Mouse (Mus musculus) right cerebral cortex, postnatal 25 days (tissue): ENCODE measurements around the gene Papln.

Experiments used
- DNase-seq: peaks from one replicate; pipeline ENCODE4 v3.0.0; 2022

Papln gene

GRCm38 (mm10) chr12:83768235-83768899 lies 4.9 kb downstream of the Papln start:
- DNase-seq, result no peak

GRCm38 (mm10) chr12:83770418-83771256 lies 7.2 kb downstream of the Papln start:
- no peak for DNase-seq

- DNase-seq, result no peak
Observed at GRCm38 (mm10) chr12:83775621-83776020, 12.2 kb downstream of the Papln start.

GRCm38 (mm10) chr12:83776766-83777165 lies 13.3 kb downstream of the Papln start:
- no peak for DNase-seq

GRCm38 (mm10) chr12:83780181-83780580 lies 16.7 kb downstream of the Papln start:
- no peak for DNase-seq

DNA sequence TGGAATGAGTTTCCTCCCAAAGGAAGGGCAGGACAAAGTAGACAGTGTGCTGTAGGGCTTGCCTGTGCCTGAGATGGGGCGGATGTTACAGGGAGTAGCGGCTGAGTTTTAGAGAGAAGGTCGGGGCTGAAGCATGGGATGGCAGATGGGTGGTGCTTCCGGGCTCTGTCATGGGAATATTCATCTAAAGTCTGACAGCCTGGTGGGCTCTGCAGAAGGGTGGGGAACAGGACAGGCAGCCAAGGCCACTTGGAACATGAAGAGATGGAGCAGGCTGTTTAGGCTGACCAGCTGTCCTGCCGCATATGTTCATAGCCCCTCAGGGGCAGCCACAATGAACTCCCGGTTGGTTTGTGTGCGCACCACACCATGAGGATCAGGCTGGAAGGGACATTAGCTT lies 17.8 kb downstream of the Papln start:
- DNase-seq, result no peak

DNA sequence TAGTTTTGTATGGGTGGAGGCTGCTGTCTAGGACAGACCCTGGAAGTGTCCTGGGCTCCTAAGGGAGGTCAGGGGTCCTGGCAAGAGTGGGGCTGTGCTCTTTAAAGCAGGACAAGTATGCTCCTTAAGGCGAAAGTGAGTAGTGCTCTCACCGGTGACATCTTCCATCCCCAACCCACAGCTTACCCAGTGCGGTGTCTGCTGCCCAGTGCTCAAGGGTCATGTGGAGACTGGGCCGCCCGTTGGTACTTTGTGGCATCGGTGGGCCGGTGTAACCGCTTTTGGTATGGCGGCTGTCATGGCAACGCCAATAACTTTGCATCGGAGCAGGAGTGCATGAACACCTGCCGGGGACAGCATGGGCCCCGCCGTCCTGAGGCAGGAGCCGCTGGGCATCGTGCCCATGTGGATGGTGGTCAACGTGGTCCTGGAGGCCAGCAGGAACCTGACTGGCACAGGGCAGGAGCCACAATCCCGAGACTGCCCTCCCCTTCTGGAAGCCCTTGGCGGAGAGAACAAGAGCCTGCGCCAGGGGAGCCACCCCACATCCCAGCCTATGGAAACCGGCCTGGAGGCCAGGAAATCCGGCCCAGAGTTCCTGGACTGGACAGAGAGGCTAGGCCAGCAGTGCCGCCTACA lies 18.3 kb downstream of the Papln start:
- DNase-seq, result no peak

DNA sequence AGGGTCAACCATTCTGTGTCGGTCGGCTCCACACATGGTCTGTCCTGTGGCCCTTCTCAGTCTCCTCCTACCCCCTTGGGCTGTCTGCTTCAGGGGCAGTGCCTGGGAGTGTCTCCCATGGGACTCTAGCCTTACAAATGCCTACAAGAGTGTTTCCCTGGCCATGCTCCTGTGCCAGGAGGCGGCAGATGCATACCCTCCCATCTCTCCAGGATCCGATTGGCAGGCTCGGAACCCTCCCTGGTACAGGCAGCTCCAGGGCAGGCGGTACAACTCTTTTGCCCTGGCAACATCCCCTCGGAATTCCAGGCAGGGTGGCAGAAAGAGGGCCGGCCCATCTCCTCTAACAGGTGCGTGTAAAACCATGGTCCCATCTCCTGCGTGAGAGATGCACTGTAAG lies 19.2 kb downstream of the Papln start:
- no peak for DNase-seq

GRCm38 (mm10) chr12:83785305-83785704 lies 21.9 kb downstream of the Papln start:
- DNase-seq, result no peak

DNA sequence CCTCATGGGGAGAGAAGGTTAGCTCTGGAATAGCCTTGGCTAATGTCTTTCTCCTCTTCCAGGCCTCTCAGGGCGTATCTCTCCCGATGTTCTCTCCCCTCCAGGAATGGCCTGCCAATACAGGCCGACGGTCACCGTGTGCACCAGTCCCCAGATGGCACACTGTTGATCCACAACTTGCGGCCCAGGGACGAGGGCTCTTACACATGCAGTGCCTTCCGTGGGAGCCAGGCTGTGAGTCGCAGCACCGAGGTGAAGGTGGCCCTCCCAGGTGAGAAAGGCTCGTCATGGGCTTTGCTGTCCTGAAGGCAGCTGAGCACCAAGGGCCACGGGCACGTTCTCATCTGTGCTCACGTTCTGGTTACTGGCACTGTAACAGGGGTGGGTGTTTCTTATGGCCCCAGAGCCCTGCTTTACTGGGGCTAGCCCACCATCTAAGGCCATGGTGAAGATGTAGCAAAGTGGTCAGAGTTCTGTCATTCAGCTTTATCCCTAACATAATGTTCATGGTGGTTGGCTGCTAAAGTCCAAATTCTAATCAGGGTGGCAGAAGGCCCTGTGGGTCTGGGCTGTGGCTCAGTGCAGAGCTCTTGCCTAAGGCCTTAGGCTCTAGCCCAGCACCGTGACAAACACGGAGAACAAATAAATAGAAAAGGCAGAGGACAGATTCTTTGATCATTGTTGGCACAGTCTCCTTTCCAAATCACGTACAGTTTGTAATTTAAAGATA lies 25.8 kb downstream of the Papln start:
- DNase-seq, result no peak

DNA sequence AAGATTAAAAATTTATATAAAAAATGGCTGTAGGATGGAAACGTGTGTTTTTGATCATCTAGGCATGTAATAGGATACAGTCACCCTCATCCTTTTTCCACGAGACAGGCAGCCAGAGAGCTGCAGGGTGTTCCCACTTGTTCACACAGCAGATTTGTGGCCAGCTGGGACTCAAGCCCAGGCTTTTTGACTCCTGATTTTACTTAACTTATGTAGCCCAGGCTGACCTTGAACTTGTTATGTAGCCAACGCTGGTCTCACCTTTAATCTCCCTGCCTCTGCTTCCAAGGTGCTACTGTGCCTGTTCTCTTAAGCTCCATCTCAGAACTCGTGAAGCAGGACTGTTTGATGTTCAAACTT lies 26.3 kb downstream of the Papln start:
- DNase-seq, result no peak

DNA sequence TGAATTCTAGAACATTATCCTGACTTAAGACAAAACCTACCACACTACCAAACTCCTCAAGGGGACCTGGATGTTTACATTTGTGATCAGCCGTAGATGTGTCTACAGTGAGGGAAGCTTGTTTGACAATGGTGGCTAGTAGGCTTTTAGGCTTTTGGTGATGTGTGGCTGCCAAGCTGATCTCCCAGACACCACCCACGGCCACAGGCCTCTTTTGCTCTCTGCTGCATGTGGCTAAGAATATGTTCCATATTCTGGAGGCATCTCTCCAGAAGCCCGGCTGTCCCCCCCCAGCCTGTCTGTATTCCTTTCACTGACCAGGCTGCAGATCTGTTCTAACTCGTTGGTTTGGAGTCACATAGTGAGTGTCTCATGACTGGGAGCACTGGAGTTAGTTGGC lies 27.3 kb downstream of the Papln start:
- no peak for DNase-seq

DNA sequence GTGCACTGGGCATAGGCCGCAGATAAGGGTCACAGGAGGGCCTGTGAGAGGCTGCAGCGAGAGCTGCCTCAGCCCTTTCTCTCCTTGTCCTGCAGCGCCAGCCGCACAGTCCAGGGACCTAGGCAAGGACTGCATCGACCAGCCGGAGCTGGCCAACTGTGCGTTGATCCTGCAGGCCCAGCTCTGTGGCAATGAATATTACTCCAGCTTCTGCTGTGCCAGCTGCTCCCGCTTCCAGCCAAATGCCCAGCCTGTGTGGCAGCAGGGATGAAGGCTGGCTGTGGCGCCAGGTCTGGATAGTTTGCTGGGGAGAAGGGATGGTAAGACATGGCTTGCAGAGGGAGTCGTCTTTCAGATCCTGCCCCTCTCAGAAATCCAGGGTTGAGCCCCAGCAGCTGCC lies 28.3 kb downstream of the Papln start:
- DNase-seq, result no peak

DNA sequence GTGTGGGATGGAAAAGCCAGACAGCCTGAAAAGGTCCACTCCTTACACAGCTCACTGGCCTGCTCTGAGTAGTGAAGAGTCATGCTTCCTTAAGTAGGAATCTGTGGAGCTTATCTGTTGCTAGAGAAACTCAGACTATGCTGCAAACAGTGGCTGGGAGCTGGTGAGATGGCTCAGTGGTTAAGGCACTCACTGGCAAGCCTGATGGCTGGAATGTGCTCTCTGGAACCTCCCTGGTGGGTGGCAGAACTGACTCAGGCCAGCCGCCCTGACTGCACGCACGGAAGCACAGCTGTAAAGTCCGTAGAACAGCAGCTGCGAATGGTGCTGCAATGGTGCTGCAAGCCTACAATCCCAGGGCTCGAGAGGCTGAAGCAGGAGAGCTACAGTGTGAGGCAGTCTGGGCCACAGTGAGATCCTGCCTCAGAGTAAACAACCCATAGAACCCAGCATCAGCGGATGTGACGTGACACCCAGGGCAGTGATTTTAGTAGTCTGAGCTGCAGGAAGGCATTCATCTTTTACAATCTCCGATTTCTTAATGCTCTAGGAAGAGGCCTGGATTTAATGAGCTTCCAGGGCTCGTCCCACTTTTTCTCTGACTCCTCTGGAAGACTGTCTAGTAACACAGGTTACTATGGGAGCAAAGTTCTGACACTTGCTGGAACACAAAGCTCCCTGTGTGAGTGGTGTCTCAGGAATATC lies 29.4 kb downstream of the Papln start:
- DNase-seq, result no peak

DNA sequence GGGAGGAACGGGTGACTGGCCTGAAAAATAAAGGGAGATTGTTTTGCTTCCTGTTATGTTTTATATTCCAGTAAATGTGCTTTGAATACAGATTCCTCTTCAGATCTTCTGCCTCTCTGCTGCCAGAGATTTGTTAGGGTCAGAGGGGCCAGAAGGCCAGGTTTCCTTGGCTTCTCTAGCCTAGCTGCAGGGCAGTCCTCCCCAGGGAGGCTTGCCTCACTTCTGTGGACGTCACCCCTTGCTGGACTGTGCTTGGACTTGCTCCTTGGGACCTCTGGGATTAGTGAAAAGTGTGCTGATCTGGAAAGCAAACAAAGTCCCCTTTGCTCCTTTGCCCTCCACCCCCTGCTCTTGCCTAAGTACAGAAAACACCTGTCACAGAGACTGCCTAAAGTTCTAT lies 31.6 kb downstream of the Papln start:
- DNase-seq, result no peak

GRCm38 (mm10) chr12:83795586-83795985 lies 32.2 kb downstream of the Papln start:
- DNase-seq, result no peak

DNA sequence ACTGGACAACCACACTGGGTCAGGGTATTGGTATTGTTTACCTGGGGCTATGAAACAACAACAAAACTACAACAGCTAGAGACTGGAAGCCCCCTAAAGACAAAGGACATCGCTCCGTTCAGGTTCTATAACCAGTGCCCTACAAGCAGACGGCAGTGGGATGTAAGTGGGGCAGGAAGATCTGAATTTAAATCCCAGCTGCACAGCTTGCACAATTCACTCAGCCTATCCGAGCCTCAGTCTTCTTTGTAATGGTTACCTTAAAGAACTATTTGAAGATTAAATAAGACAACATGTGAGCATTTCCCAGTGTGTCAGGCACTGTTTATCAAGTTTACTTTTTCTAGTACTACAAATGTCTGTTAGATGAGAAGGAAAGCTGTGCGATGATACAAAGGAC lies 34.9 kb downstream of the Papln start:
- DNase-seq, result no peak

- DNase-seq, result peak; percentile 35
Observed at GRCm38 (mm10) chr12:83800943-83801342, 37.5 kb downstream of the Papln start.

DNA sequence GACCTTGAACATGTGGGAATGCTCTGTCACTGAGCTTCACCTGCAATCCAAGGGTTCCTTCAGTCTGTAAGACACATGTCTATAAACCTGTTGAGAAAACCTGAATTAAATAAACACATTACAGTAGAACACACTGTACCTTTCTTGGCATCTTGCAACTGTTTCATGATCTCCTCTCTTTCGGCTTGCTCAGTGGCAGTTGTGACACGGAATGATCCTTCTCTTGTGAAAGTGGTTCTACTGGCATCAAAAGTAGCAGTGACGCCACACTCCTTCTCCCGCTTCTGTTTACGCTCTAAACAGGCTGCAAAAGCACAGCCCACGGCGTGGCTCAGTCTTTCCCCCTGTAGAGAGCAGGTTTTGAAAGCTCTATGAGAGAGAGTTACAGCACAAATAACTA lies 40.2 kb downstream of the Papln start:
- DNase-seq, result no peak

DNA sequence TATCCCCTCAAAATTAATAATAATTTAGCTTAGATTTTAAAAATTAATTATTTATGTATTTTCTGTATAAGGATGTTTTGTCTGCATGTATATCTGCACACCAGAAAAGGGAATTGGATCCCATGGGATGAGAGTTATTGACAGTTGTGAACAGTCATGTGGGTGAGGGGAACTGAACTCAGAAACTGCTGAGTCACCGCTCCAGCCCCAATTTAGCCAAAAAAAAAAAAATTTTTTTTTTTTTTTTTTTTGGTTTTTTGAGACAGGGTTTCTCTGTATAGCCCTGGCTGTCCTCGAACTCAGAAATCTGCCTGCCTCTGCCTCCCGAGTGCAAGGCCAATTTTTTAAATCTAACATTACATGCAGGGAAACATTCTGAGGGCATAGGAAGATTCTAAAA lies 48.5 kb downstream of the Papln start:
- no peak for DNase-seq

DNA sequence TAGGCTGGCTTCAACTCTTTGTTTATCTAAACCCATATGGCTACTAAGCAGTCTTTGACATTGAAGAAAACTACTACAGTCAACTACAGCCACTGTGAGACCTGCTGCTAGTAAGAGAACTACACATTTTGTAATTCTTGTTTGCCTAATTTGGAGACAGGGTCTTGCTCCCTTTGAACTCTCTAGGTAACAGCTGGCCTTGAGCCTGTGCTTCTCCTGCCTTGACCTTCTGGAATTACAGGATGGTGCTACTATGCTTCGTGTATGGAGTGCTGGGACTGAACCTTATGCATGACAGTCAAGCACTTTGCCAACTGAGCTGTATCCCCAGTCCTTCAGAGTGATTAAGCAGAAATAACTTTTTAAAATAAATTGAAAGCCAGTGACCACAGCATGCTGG lies 53.2 kb downstream of the Papln start:
- no peak for DNase-seq

GRCm38 (mm10) chr12:83830424-83830823 lies 67.0 kb downstream of the Papln start:
- DNase-seq, result no peak

GRCm38 (mm10) chr12:83833979-83834378 lies 70.5 kb downstream of the Papln start:
- no peak for DNase-seq
